Mouse (Mus musculus) ES-Bruce4 (cell line): ENCODE results near the gene Kcng4. TPM values are rescaled to one million over a fixed set of nuclear protein-coding genes. Genes with fewer than 3 reads are reported as not detected.

ENCODE experiments used
- H3K27ac ChIP-seq: 2 replicates; pipeline ENCODE4 v1.5.1; 2012; ENCODE audit warnings: low read length, inconsistent platforms; ENCODE audit not compliant: insufficient read depth
- H3K27me3 ChIP-seq: 2 replicates; pipeline ENCODE4 v1.6.1; 2012; ENCODE audit warnings: mild to moderate bottlenecking, low read length, inconsistent platforms; ENCODE audit not compliant: control insufficient read depth, poor library complexity, insufficient read depth, severe bottlenecking
- H3K36me3 ChIP-seq: 2 replicates; pipeline ENCODE4 v1.6.1; 2012; ENCODE audit warnings: inconsistent platforms, mild to moderate bottlenecking, low read length, moderate library complexity; ENCODE audit not compliant: control insufficient read depth, poor library complexity, insufficient read depth, severe bottlenecking
- H3K4me1 ChIP-seq: one replicate; pipeline ENCODE4 v1.8.1; 2011; ENCODE audit warnings: low read length; ENCODE audit not compliant: control insufficient read depth, insufficient read depth
- H3K4me3 ChIP-seq: 2 replicates; pipeline ENCODE4 v1.5.1; 2011; ENCODE audit warnings: low read depth, mild to moderate bottlenecking, low read length
- H3K9ac ChIP-seq: 2 replicates; pipeline ENCODE4 v1.6.1; 2012; ENCODE audit warnings: low read depth, mild to moderate bottlenecking, inconsistent platforms; ENCODE audit not compliant: poor library complexity, severe bottlenecking
- H3K9me3 ChIP-seq: replicated peaks from 2 replicates; pipeline ENCODE4 v1.6.1; 2012; ENCODE audit warnings: mild to moderate bottlenecking, low read length, inconsistent platforms; ENCODE audit not compliant: control insufficient read depth, poor library complexity, insufficient read depth, severe bottlenecking
- CTCF ChIP-seq: IDR thresholded peaks from one replicate; pipeline ENCODE4 v1.8.1; 2011; ENCODE audit warnings: low read depth, low read length
- EP300 ChIP-seq: IDR thresholded peaks from 2 replicates; pipeline ENCODE4 v1.6.1; 2011; ENCODE audit warnings: low read depth, low read length; ENCODE audit not compliant: insufficient read depth
- POLR2A ChIP-seq: IDR thresholded peaks from one replicate; pipeline ENCODE4 v1.8.1; 2011; ENCODE audit warnings: low read length; ENCODE audit not compliant: insufficient read depth
- polyA plus RNA-seq: library from polyadenylated mRNA; stranded (reverse); fragments of >200 nt; gene quantifications from 2 replicates; pipeline ENCODE4 v1.2.4, GENCODE M21; 2011; ENCODE audit warnings: low read depth; ENCODE audit not compliant: missing spikeins, insufficient read depth, insufficient read length

The Kcng4 gene
- polyA plus RNA-seq, 1 experiment, result not detected

GRCm38 (mm10) chr8:119630841-119631240 is 4.6 kb downstream of the Kcng4 start:
- Histone ChIP-seq H3K27ac (no peak overlapping the region), H3K9ac (no peak overlapping the region), H3K4me1 (peaks cover 8% of the 10 kb centered on the region), H3K9me3 (no peaks in the 10 kb centered on the region), H3K27me3 (no peaks in the 10 kb centered on the region; the same call in none of the 2 replicates), H3K4me3 (no peak overlapping the region), H3K36me3 (no peaks in the 10 kb centered on the region)
- TF ChIP-seq CTCF (no peak), POLR2A (no peak), EP300 (no peak)

DNA sequence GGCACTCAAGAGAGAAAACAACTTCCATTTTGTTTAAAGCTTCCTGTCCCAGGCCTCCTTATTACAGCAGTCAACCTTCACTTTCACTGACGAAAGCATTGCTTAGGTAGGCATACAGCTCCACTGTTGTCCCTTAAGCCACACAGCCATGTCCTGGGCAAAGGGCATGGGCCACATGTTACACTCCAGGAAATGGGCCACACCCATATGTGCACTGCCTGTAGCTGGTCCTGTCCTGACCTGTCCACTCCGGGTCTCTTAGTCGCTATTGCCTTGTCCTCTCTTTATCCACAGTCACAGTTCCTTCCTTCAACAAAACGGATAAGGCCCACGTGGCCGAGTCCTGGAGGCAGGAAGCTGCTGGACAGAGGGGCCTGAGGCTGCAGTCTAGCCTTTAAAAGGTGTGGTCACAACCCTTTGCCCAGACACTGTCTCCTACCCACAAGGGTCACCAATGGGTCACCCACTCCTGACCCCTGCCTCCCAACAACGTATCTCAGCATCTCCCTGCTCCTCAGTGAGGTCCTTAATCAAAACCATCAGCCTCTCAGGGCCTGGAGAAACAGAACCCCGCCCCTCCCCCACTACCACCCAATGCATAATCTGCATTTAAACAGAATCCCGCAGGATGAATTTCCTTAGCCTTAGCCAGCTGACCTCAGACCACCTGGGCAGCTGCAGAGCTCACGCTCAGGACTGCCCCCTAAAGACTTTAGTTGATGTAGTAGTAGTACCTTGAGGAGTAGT is 7.7 kb downstream of the Kcng4 start:
- TF ChIP-seq EP300, result peak; percentile 76
- no peak for TF ChIP-seq POLR2A
- TF ChIP-seq CTCF, result peak; percentile 20
- Histone ChIP-seq H3K36me3 (no peaks in the 10 kb centered on the region), H3K9ac (no peak overlapping the region), H3K27ac (no peak overlapping the region), H3K4me1 (peaks cover 8% of the 10 kb centered on the region), H3K27me3 (no peaks in the 10 kb centered on the region; the same call in 1 of the 2 replicates), H3K9me3 (no peaks in the 10 kb centered on the region), H3K4me3 (no peak overlapping the region)

DNA sequence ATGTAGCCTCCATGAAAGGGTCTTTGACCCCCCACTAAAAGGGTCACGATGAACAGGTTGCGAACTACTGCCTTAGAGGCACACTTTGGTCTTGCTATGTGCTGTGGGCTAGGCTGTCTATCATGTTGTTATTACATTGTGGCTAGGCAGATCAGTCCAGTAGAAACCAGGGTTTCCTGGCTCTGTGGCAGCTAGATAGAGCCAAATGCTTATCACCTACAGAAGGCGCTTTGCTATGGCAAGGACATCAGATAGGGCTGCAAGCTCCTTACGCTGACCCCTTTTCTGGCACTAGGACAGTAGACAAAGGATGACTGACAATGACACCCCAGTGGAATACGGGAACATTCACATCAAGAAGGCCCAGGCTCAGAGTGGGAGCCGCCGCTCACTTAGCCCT is 8.3 kb downstream of the Kcng4 start:
- Histone ChIP-seq H3K9ac (no peak overlapping the region), H3K27ac (no peak overlapping the region), H3K9me3 (no peaks in the 10 kb centered on the region), H3K4me3 (no peak overlapping the region), H3K36me3 (no peaks in the 10 kb centered on the region), H3K27me3 (no peaks in the 10 kb centered on the region; the same call in 1 of the 2 replicates), H3K4me1 (peaks cover 8% of the 10 kb centered on the region)
- TF ChIP-seq POLR2A (no peak), EP300 (no peak), CTCF (no peak)

DNA sequence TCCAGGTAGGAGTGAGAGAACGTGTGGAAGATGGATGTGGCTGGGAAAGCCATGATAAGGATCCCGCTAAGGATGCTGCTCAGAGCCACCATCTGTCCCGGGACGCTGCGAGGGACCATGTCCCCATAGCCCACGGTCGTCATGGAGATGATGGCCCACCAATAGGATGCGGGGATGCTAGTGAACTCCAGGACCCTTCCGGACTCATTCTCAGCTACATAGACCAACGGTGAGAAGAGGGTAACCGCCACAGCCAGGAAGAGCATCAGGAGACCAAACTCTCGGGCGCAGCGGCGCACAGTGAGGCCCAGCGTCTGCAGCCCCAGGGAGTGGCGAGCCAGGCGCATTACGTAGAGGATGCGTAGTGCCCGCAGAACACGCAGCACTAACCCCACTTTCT is 9.7 kb downstream of the Kcng4 start:
- Histone ChIP-seq H3K27me3 (no peaks in the 10 kb centered on the region), H3K4me1 (peaks cover 8% of the 10 kb centered on the region), H3K36me3 (no peaks in the 10 kb centered on the region), H3K4me3 (peak overlapping the region; percentile 14), H3K9ac (no peak overlapping the region), H3K9me3 (no peaks in the 10 kb centered on the region), H3K27ac (no peak overlapping the region)
- no peak for TF ChIP-seq CTCF

- TF ChIP-seq POLR2A, result no peak
- no peak for TF ChIP-seq EP300
- no peak for TF ChIP-seq CTCF
- Histone ChIP-seq H3K4me3 (no peak overlapping the region), H3K9ac (no peak overlapping the region), H3K27ac (no peak overlapping the region), H3K36me3 (no peaks in the 10 kb centered on the region), H3K4me1 (peaks cover 10% of the 10 kb centered on the region), H3K27me3 (no peaks in the 10 kb centered on the region), H3K9me3 (no peaks in the 10 kb centered on the region)
These were observed 10.6 kb downstream of the Kcng4 start for GRCm38 (mm10) chr8:119624916-119625315.

- no peak overlapping the region for H3K4me3 ChIP-seq
- TF ChIP-seq POLR2A (no peak), EP300 (no peak), CTCF (no peak)
- no peak overlapping the region for H3K9ac ChIP-seq
- H3K36me3 ChIP-seq, result no peaks in the 10 kb centered on the region
- H3K4me1 ChIP-seq, result peaks cover 10% of the 10 kb centered on the region
- no peak overlapping the region for H3K27ac ChIP-seq
- no peaks in the 10 kb centered on the region for H3K9me3 ChIP-seq
- no peaks in the 10 kb centered on the region for H3K27me3 ChIP-seq
These were observed 11.7 kb downstream of the Kcng4 start for GRCm38 (mm10) chr8:119623744-119624143.
